Mouse (Mus musculus) CH12.LX (cell line): ENCODE measurements at regions not wholly inside any gene's neighbourhood (a gene's known extent, or its start where the extent isn't known, plus 50 kb on each side); places are given as distances from the start of the nearest gene placed in this dataset.

ENCODE experiments used
- DNase-seq: peaks from one replicate; pipeline ENCODE4 v3.0.0-alpha.2; 2013; ENCODE audit errors: extremely low read depth
- H3K27ac ChIP-seq: 2 replicates; pipeline ENCODE4 v1.5.1; 2012; ENCODE audit warnings: low read depth, mild to moderate bottlenecking, control low read depth, moderate library complexity; ENCODE audit not compliant: insufficient read depth
- H3K27me3 ChIP-seq: replicated peaks from 2 replicates; pipeline ENCODE3; 2012; ENCODE audit warnings: inconsistent platforms
- H3K36me3 ChIP-seq, 2 experiments: replicated peaks in 1 of 2; 2 replicates each; pipeline versions ENCODE3 to v1.6.1; 2012; ENCODE audit warnings: inconsistent platforms in 1 of 2, low read length in 1 of 2, mild to moderate bottlenecking in 1 of 2, mixed read lengths in 1 of 2, moderate library complexity in 1 of 2; ENCODE audit not compliant: control insufficient read depth in 1 of 2, insufficient read depth in 1 of 2
- H3K4me1 ChIP-seq, 2 experiments: 2 replicates each; pipeline ENCODE4 v1.6.1; 2012; ENCODE audit warnings: inconsistent platforms in 1 of 2, moderate library complexity in 1 of 2; ENCODE audit not compliant: insufficient read depth in 2 of 2, control insufficient read depth in 1 of 2
- H3K4me2 ChIP-seq: 2 replicates; pipeline ENCODE4 v1.6.1; 2012; ENCODE audit warnings: low read depth, mild to moderate bottlenecking, control low read depth; ENCODE audit not compliant: poor library complexity, insufficient read depth, severe bottlenecking
- H3K4me3 ChIP-seq, 3 experiments: fragments of 150-350 bp in 1 of 3; sonication (generic) in 1 of 3; replicated peaks in 1 of 3; 2 replicates each; pipeline versions ENCODE3 to v1.5.1; 2011 to 2012; ENCODE audit warnings: low read depth in 2 of 3, low read length in 2 of 3, mild to moderate bottlenecking in 2 of 3, moderate library complexity in 2 of 3, control low read depth in 1 of 3, improper control_type of control experiment in 1 of 3, inconsistent platforms in 1 of 3, mixed read lengths in 1 of 3; ENCODE audit not compliant: poor library complexity in 1 of 3
- H3K79me2 ChIP-seq: replicated peaks from 2 replicates; pipeline ENCODE4 v1.6.1; 2012; ENCODE audit warnings: mild to moderate bottlenecking, moderate library complexity; ENCODE audit not compliant: control insufficient read depth, poor library complexity, insufficient read depth, severe bottlenecking; ENCODE audit errors: extremely low read depth
- H3K9ac ChIP-seq: 2 replicates; pipeline ENCODE4 v1.6.1; 2012; ENCODE audit warnings: low read depth, mild to moderate bottlenecking, control low read depth, moderate library complexity; ENCODE audit not compliant: insufficient read depth
- H3K9me3 ChIP-seq: replicated peaks from 2 replicates; pipeline ENCODE3; 2012; ENCODE audit warnings: low read length, inconsistent platforms, mixed read lengths
- BHLHE40 ChIP-seq: IDR thresholded peaks from 2 replicates; pipeline ENCODE4 v1.6.1; 2011; ENCODE audit warnings: mild to moderate bottlenecking, low read depth, low read length, improper control_type of control experiment
- CHD1 ChIP-seq: IDR thresholded peaks from 2 replicates; pipeline ENCODE4 v1.6.1; 2012; ENCODE audit warnings: low read depth, low read length, improper control_type of control experiment, inconsistent platforms
- E2F4 ChIP-seq: IDR thresholded peaks from 2 replicates; pipeline ENCODE4 v1.6.1; 2011; ENCODE audit warnings: low read depth, low read length, improper control_type of control experiment; ENCODE audit not compliant: insufficient replicate concordance
- ETS1 ChIP-seq: conservative IDR thresholded peaks from 2 replicates; pipeline ENCODE4 v1.6.1; 2012; ENCODE audit warnings: low read depth, mild to moderate bottlenecking, inconsistent platforms, low read length, improper control_type of control experiment, moderate library complexity
- HCFC1 ChIP-seq: IDR thresholded peaks from 2 replicates; pipeline ENCODE4 v1.6.1; 2012; ENCODE audit warnings: low read depth, mild to moderate bottlenecking, inconsistent platforms, low read length, improper control_type of control experiment
- KAT2A ChIP-seq: IDR thresholded peaks from 2 replicates; pipeline ENCODE4 v1.6.1; 2012; ENCODE audit warnings: low read length, improper control_type of control experiment, inconsistent platforms; ENCODE audit not compliant: insufficient replicate concordance
- MAFK ChIP-seq: IDR thresholded peaks from 2 replicates; pipeline ENCODE4 v1.6.1; 2011; ENCODE audit warnings: low read length, improper control_type of control experiment; ENCODE audit not compliant: insufficient replicate concordance
- MAX ChIP-seq: IDR thresholded peaks from 2 replicates; pipeline ENCODE4 v1.6.1; 2011; ENCODE audit warnings: low read length, improper control_type of control experiment
- MAZ ChIP-seq: IDR thresholded peaks from 2 replicates; pipeline ENCODE4 v1.6.1; 2012; ENCODE audit warnings: low read depth, mild to moderate bottlenecking, inconsistent platforms, low read length, improper control_type of control experiment, moderate library complexity
- MEF2A ChIP-seq: IDR thresholded peaks from 2 replicates; pipeline ENCODE4 v1.6.1; 2014; ENCODE audit warnings: low read depth, mild to moderate bottlenecking, inconsistent platforms, low read length, improper control_type of control experiment, borderline replicate concordance
- MXI1 ChIP-seq: IDR thresholded peaks from 2 replicates; pipeline ENCODE4 v1.6.1; 2011; ENCODE audit warnings: mild to moderate bottlenecking, low read depth, low read length, improper control_type of control experiment
- NRF1 ChIP-seq: IDR thresholded peaks from 2 replicates; pipeline ENCODE4 v1.6.1; 2014; ENCODE audit warnings: low read depth, mild to moderate bottlenecking, inconsistent platforms, low read length, improper control_type of control experiment, moderate library complexity
- PAX5 ChIP-seq: IDR thresholded peaks from 2 replicates; pipeline ENCODE4 v1.6.1; 2012; ENCODE audit warnings: low read length, inconsistent platforms, mixed read lengths
- POLR2A ChIP-seq: IDR thresholded peaks from 2 replicates; pipeline ENCODE4 v1.6.1; 2011; ENCODE audit warnings: low read depth, mild to moderate bottlenecking, improper control_type of control experiment, low read length
- RAD21 ChIP-seq: IDR thresholded peaks from 2 replicates; pipeline ENCODE4 v1.6.1; 2011; ENCODE audit warnings: low read depth, mild to moderate bottlenecking, low read length, improper control_type of control experiment, moderate library complexity
- SMC3 ChIP-seq: IDR thresholded peaks from 2 replicates; pipeline ENCODE4 v1.6.1; 2011; ENCODE audit warnings: low read depth, low read length, improper control_type of control experiment
- TBP ChIP-seq: conservative IDR thresholded peaks from 2 replicates; pipeline ENCODE4 v1.6.1; 2011; ENCODE audit warnings: low read depth, low read length, improper control_type of control experiment
- TCF12 ChIP-seq: IDR thresholded peaks from 2 replicates; pipeline ENCODE4 v1.6.1; 2014; ENCODE audit warnings: low read depth, mild to moderate bottlenecking, inconsistent platforms, low read length, improper control_type of control experiment
- USF1 ChIP-seq: IDR thresholded peaks from 2 replicates; pipeline ENCODE4 v1.6.1; 2014; ENCODE audit warnings: low read depth, mild to moderate bottlenecking, inconsistent platforms, low read length, improper control_type of control experiment
- USF2 ChIP-seq: conservative IDR thresholded peaks from 2 replicates; pipeline ENCODE4 v1.6.1; 2011; ENCODE audit warnings: low read depth, low read length, improper control_type of control experiment
- ZKSCAN1 ChIP-seq: IDR thresholded peaks from 2 replicates; pipeline ENCODE4 v1.6.1; 2012; ENCODE audit warnings: low read depth, inconsistent platforms, low read length, improper control_type of control experiment, borderline replicate concordance
- ZNF384 ChIP-seq: IDR thresholded peaks from 2 replicates; pipeline ENCODE4 v1.6.1; 2012; ENCODE audit warnings: low read depth, low read length, improper control_type of control experiment, inconsistent platforms
- dilution Hi-C: fragments of 300-500 bp; cut with MboI; formaldehyde crosslinking; loops from 2 replicates; pipeline ENCODE4 v1.14.3; 2020; ENCODE audit warnings: low sequenced_read_pairs; ENCODE audit not compliant: extremely low pct_unique_long_range_greater_than_20kb, extremely low pct_ligation_motif_present
- in situ Hi-C: fragments of 300-500 bp; cut with MboI; formaldehyde crosslinking; loops from 3 replicates; pipeline ENCODE4 v1.14.3; 2019; ENCODE audit warnings: low sequenced_read_pairs, low pct_ligation_motif_present, low pct_unique_long_range_greater_than_20kb, mixed read lengths

DNA sequence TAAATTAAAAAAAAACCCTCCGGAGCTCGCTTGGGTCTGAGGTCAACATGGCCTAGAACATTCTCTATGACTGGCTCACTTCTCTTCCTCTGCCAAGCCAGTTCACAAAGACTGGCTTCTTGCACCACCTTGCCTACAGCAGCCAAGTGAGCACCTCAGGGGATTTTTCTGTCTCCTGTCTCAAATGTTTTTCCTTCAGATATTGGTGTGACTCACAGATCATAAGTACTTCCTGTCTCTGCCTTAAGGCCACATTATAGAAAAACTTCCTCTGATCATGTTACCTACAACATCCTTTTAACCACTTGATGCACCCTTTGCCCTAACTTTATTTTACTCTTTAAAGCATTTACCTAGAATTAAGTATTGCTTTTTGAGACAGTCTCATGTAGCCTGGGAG is 230.0 kb upstream of the Clint1 start:
- H3K36me3 ChIP-seq, result no peaks in the 10 kb centered on the region
- no peak overlapping the region for H3K27ac ChIP-seq
- H3K9me3 ChIP-seq, result no peaks in the 10 kb centered on the region
- in situ Hi-C loops, result no loop called here
- TF ChIP-seq USF2 (no peak), HCFC1 (no peak), MAZ (no peak), RAD21 (no peak), SMC3 (no peak), TBP (no peak), USF1 (no peak), E2F4 (no peak), MAX (no peak), POLR2A (no peak), CHD1 (no peak), MAFK (no peak), MEF2A (no peak), NRF1 (no peak), MXI1 (no peak), PAX5 (no peak), KAT2A (no peak)
- TF ChIP-seq, all 38 proteins: peak for 0
- dilution Hi-C loops, result no loop called here
- no peak overlapping the region for H3K4me2 ChIP-seq
- H3K4me1 ChIP-seq, result no peaks in the 10 kb centered on the region
- no peak for DNase-seq
- no peaks in the 10 kb centered on the region for H3K79me2 ChIP-seq
- H3K4me3 ChIP-seq, result no peak overlapping the region
- no peaks in the 10 kb centered on the region for H3K27me3 ChIP-seq
- no peak overlapping the region for H3K9ac ChIP-seq

DNA sequence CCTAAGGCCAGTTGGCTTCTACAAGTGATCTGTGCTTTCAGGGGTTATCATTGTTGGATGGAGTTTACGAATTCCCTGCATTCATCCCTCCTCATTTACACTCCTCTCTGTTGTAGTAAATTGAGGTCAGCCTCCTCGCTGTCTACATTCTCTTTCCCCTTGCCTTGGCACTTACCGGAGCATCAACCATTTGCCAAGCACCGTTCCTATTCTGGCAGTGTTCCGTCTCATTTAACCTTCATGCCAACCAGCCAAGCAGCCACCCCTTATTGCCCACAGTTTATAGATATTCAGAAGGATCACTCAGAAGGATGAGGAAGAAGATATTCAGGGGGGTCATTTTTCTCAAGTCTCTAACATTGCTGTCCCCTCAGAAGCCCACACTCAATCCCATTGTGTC is 229.2 kb upstream of the Clint1 start:
- in situ Hi-C loops, result no loop called here
- no peak overlapping the region for H3K4me2 ChIP-seq
- no peaks in the 10 kb centered on the region for H3K36me3 ChIP-seq
- no peak overlapping the region for H3K4me3 ChIP-seq
- no peaks in the 10 kb centered on the region; a peak in 1 of 4 replicates for H3K4me1 ChIP-seq
- no peaks in the 10 kb centered on the region for H3K27me3 ChIP-seq
- no peak for TF ChIP-seq POLR2A
- no peak for TF ChIP-seq BHLHE40
- no peak for TF ChIP-seq RAD21
- TF ChIP-seq ZNF384, result no peak
- no peak for TF ChIP-seq CHD1
- TF ChIP-seq ETS1, result no peak
- no peak for TF ChIP-seq USF1
- no peak for TF ChIP-seq MAFK
- TF ChIP-seq ZKSCAN1, result no peak
- TF ChIP-seq TBP, result no peak
- no peak for TF ChIP-seq TCF12
- dilution Hi-C loops, result no loop called here
- no peak for DNase-seq
- no peaks in the 10 kb centered on the region for H3K9me3 ChIP-seq
- no peaks in the 10 kb centered on the region for H3K79me2 ChIP-seq
- no peak overlapping the region for H3K27ac ChIP-seq
- H3K9ac ChIP-seq, result no peak overlapping the region
